Mouse (Mus musculus) lung, adult 2 months (tissue): ENCODE results near the gene Ebf1.
A peak's percentile ranks its signal among the peaks of the same experiment; 100 is the strongest.

Experiments
- CTCF ChIP-seq: fragments of 200-500 bp; IDR thresholded peaks from 2 replicates; pipeline ENCODE4 v1.5.1; 2011; ENCODE audit warnings: mild to moderate bottlenecking, low read length, control low read depth; ENCODE audit not compliant: insufficient read depth
- POLR2A ChIP-seq: fragments of 200-500 bp; IDR thresholded peaks from 2 replicates; pipeline ENCODE4 v1.6.1; 2011; ENCODE audit warnings: low read depth, mild to moderate bottlenecking, control low read depth, low read length, borderline replicate concordance; ENCODE audit errors: extremely low read depth

- TF ChIP-seq CTCF (peak; percentile 84), POLR2A (no peak)
Observed at GRCm38 (mm10) chr11:44581277-44581683, 35.8 kb upstream of the Ebf1 start.
